In genomic region chr5:148965089-148965591, GRCm38 (mm10) we compare ENCODE assay signal across 8 mouse cellular contexts. TPM values are rescaled to one million over a fixed set of nuclear protein-coding genes. Genes with fewer than 3 reads are reported as not detected.
DNase-seq lines count a peak whose midpoint lies in the region; ATAC-seq and TF ChIP-seq lines count a peak whose summit lies in the region.

No protein-coding gene starts in this region.

- peak overlapping the region; percentile 39 for H3K4me2 ChIP-seq in embryonic facial prominence, embryonic 14.5 days (ENCODE audit: low read depth, low read length)
- 0 out of 2 replicates have a peak overlapping the region, but pooled peaks have one; percentile 58 for H3K4me2 ChIP-seq in liver, postnatal 0 days (ENCODE audit: low read depth, low read length)

- H3K27ac ChIP-seq in liver, adult 2 months (replicated peaks; ENCODE audit: insufficient read depth, low read depth, low read length), result peak overlapping the region; percentile 45
- peak overlapping the region; percentile 87 for H3K27ac ChIP-seq in embryonic facial prominence, embryonic 14.5 days (replicated peaks; ENCODE audit: low read depth, low read length)
- H3K27ac ChIP-seq in liver, postnatal 0 days (ENCODE audit: low read depth), result peak overlapping the region; percentile 69

- H3K9ac ChIP-seq in liver, adult 2 months (ENCODE audit: low read depth, low read length), result no peak overlapping the region
- H3K9ac ChIP-seq in embryonic facial prominence, embryonic 14.5 days (ENCODE audit: low read depth, low read length), result no peak overlapping the region
- H3K9ac ChIP-seq in liver, postnatal 0 days (replicated peaks), result no peak overlapping the region

- TF ChIP-seq POLR2A in liver, adult 2 months (IDR thresholded peaks at IDR 0.05; ENCODE audit: extremely low read depth, insufficient read depth, low read length), result no peak

- no peak for ATAC-seq in embryonic facial prominence, embryonic 14.5 days (ENCODE audit: low read depth)
- no peak for ATAC-seq in liver, postnatal 0 days
- no peak for ATAC-seq in megakaryocyte-erythroid progenitor cell, adult 5-6 weeks (replicated peaks; ENCODE audit: low FRiP score, low TSS enrichment, poor library complexity, severe bottlenecking)

- no peak for TF ChIP-seq EP300 in liver, postnatal 0 days (IDR thresholded peaks at IDR 0.05; ENCODE audit: low read depth)

- H3K36me3 ChIP-seq in liver, adult 2 months (ENCODE audit: control insufficient read depth, insufficient read depth, low read length), result no peaks in the 10 kb centered on the region
- no peaks in the 10 kb centered on the region for H3K36me3 ChIP-seq in embryonic facial prominence, embryonic 14.5 days (ENCODE audit: control insufficient read depth, insufficient read depth, low read length)
- no peaks in the 10 kb centered on the region for H3K36me3 ChIP-seq in liver, postnatal 0 days (replicated peaks; ENCODE audit: insufficient read depth, low read length)

- H3K79me2 ChIP-seq in liver, adult 2 months (ENCODE audit: control insufficient read depth, insufficient read depth, low read length), result no peaks in the 10 kb centered on the region

- DNase-seq in frontal cortex, adult 2 months (ENCODE audit: extremely low spot score in 1 of 2, low spot score in 1 of 2), result peak; percentile 39 to 77
- no peak for DNase-seq in frontal cortex, postnatal 10 days (ENCODE audit: low spot score in 2 of 2)
- DNase-seq in liver, adult 2 months (ENCODE audit: extremely low read depth, low read depth, low spot score), result peak; percentile 47
- no peak for DNase-seq in liver
- DNase-seq in embryonic facial prominence, embryonic 14.5 days (ENCODE audit: low spot score), result peak; percentile 65
- DNase-seq in liver, postnatal 0 days, result no peak
- no peak for DNase-seq in spleen, adult 12 weeks (ENCODE audit: low spot score)

- no peak for TF ChIP-seq CTCF in liver, adult 2 months (IDR thresholded peaks at IDR 0.05; ENCODE audit: low read depth, low read length)
- no peak for TF ChIP-seq CTCF in liver, postnatal 0 days (IDR thresholded peaks at IDR 0.05; ENCODE audit: low read depth)

- WGBS in liver, adult 2 months, result 60% methylated on average over 15 of the region's 15 CpGs
- 35% methylated on average over 15 of the region's 15 CpGs for WGBS in embryonic facial prominence, embryonic 14.5 days
- WGBS in liver, postnatal 0 days (ENCODE audit: insufficient replicate concordance), result 67% methylated on average over 15 of the region's 15 CpGs

- no peaks in the 10 kb centered on the region for H3K27me3 ChIP-seq in liver, adult 2 months (ENCODE audit: control insufficient read depth, insufficient read depth, low read length)
- H3K27me3 ChIP-seq in embryonic facial prominence, embryonic 14.5 days (replicated peaks; ENCODE audit: control insufficient read depth, insufficient read depth, low read length), result no peaks in the 10 kb centered on the region
- no peaks in the 10 kb centered on the region for H3K27me3 ChIP-seq in liver, postnatal 0 days (ENCODE audit: insufficient read depth, low read length)

- no peak overlapping the region for H3K4me3 ChIP-seq in liver, adult 2 months (ENCODE audit: insufficient read depth, low read depth, low read length)
- H3K4me3 ChIP-seq in embryonic facial prominence, embryonic 14.5 days (ENCODE audit: low read depth, low read length), result no peak overlapping the region
- no peak overlapping the region for H3K4me3 ChIP-seq in liver, postnatal 0 days (ENCODE audit: low read depth, low read length)

- H3K4me1 ChIP-seq in liver, adult 2 months (ENCODE audit: control insufficient read depth, insufficient read depth, low read length), result peaks cover 22% of the 10 kb centered on the region
- peaks cover 34% of the 10 kb centered on the region for H3K4me1 ChIP-seq in embryonic facial prominence, embryonic 14.5 days (ENCODE audit: control insufficient read depth, insufficient read depth, low read length)
- H3K4me1 ChIP-seq in liver, postnatal 0 days (ENCODE audit: insufficient read depth), result peaks cover 44% of the 10 kb centered on the region

- H3K9me3 ChIP-seq in embryonic facial prominence, embryonic 14.5 days (ENCODE audit: control insufficient read depth, low read length), result no peaks in the 10 kb centered on the region
- H3K9me3 ChIP-seq in liver, postnatal 0 days (ENCODE audit: low read length), result no peaks in the 10 kb centered on the region

RNA-seq across cellular contexts. Expression of gene Gm42791, which starts 29.8 kb away (rescaled TPM):
- not detected in 2 replicates for polyA plus RNA-seq in frontal cortex, adult 2 months (2012; rRNA removed)
- not detected in 2 replicates for total RNA-seq in liver, adult 2 months (2014; rRNA removed)
- not detected in 2 replicates for polyA plus RNA-seq in liver, adult 2 months (2012; rRNA removed)
- polyA plus RNA-seq in embryonic facial prominence, embryonic 14.5 days (2014; fragmentation: Nextera tagmentation; extraction: Ambion mirVana), result 2.2 TPM in 1 of 2 replicates, not detected in the other
- polyA plus RNA-seq in liver, postnatal 0 days (2015; fragmentation: Nextera tagmentation; extraction: Ambion mirVana), result 0.42 TPM in 1 of 2 replicates, not detected in the other
- total RNA-seq in megakaryocyte-erythroid progenitor cell, adult 5-6 weeks (2014; fragmentation: Nextera tagmentation), result 12.5 TPM in 1 of 2 replicates, not detected in the other
- total RNA-seq in megakaryocyte-erythroid progenitor cell, adult 5-6 weeks (2017), result 7.8 and 10.8 TPM in 2 replicates

RNA-seq across cellular contexts. Expression of gene Katnal1, which starts 36.0 kb away (rescaled TPM):
- polyA plus RNA-seq in frontal cortex, adult 2 months (2012; rRNA removed), result 38.1 and 38.2 TPM in 2 replicates
- 3.9 and 4.2 TPM in 2 replicates for total RNA-seq in liver, adult 2 months (2014; rRNA removed)
- polyA plus RNA-seq in liver, adult 2 months (2012; rRNA removed), result 1.5 and 2.0 TPM in 2 replicates
- polyA plus RNA-seq in embryonic facial prominence, embryonic 14.5 days (2014; fragmentation: Nextera tagmentation; extraction: Ambion mirVana), result 13.8 and 14.4 TPM in 2 replicates
- 4.3 and 4.8 TPM in 2 replicates for polyA plus RNA-seq in liver, postnatal 0 days (2015; fragmentation: Nextera tagmentation; extraction: Ambion mirVana)
- total RNA-seq in megakaryocyte-erythroid progenitor cell, adult 5-6 weeks (2014; fragmentation: Nextera tagmentation), result 13.0 and 19.0 TPM in 2 replicates
- total RNA-seq in megakaryocyte-erythroid progenitor cell, adult 5-6 weeks (2017), result 11.2 and 23.9 TPM in 2 replicates

Comparison
In these comparisons a context has a peak if more than half of its experiments do, and no peak if none do; other contexts are left out.
1. DNase-seq: peak in frontal cortex, adult 2 months (2 of 2), liver, adult 2 months (single experiment) and embryonic facial prominence, embryonic 14.5 days (single experiment); none in frontal cortex, postnatal 10 days (0 of 2), liver (single experiment), liver, postnatal 0 days (single experiment) and spleen, adult 12 weeks (single experiment).
2. Peak in every context shown above with its lines, with median percentiles within 50 percentile points of each other: H3K27ac ChIP-seq.